Mouse (Mus musculus) left cerebral cortex, adult 8-10 months (tissue): ENCODE results near the gene Gpank1. TPM values are rescaled to one million over a fixed set of nuclear protein-coding genes. Genes with fewer than 3 reads are reported as not detected.
"Not testable (repeated sequence)": the region's sequence is repeated elsewhere in the genome, so short reads cannot be mapped to it uniquely, and the experiment has no call there.

Source experiments
- DNase-seq, 2 experiments: peaks; one replicate each; pipeline ENCODE4 v3.0.0; 2022; ENCODE audit warnings: low spot score in 2 of 2
- total RNA-seq, 4 experiments: library from RNA; stranded (reverse); gene quantifications; 2 replicates each; pipeline ENCODE4 v1.2.4; 2022

Gpank1 gene
- total RNA-seq, 4 experiments from 2014 or later, result 19.7 to 24.5 (median 22.8) TPM

DNA sequence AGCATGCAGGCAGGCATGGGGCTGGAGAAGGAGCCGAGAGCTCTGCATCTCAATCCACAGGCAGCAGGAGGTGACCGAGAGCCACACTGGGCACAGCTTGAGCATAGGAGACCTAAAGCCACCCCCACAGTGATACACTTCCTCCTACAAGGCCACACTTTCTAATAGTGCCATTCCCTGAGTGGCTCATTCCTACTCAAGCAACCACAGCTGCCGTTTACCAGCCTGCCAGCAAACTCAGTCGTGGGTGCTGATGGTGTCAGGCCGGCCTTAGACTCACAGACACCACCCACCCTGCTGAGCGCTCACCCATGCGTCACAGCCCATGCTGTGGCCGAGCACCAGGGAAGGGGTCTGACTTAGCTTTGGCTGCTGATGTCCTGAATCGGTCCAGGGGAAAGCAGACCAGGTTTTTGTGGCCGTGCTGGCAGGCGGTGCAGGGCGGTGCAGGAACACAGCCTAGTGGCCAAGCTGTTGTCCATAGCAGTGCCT is 24.0 kb upstream of the Gpank1 start:
- DNase-seq, result peak in 1 of 2 experiments; percentile 76

DNA sequence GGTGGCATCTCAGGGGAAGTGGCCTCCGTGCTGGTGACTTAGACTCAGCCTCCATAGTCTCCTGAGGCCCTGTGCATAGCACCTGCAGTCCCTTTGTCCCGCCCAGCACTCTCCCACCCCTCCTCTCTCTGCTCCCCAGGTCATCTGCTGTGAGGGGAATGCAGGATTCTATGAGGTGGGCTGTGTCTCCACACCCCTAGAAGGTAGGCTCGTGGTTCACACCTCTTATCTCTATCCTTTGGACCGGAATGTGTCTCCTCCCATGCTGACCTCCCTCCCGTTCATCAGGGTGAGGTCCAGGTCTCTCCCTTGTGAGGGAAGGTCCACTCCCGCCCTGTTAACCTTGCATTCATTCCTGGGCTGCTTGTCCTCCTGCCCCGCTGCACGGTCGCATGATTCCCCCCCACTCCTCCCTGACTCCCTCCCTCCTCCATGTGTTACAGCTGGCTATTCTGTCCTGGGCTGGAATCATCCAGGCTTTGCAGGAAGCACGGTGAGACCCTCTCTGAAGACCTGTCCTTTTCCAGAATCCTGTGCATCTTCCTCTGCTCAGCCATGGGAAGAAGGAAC is 21.0 kb upstream of the Gpank1 start:
- DNase-seq, result no peak

DNA sequence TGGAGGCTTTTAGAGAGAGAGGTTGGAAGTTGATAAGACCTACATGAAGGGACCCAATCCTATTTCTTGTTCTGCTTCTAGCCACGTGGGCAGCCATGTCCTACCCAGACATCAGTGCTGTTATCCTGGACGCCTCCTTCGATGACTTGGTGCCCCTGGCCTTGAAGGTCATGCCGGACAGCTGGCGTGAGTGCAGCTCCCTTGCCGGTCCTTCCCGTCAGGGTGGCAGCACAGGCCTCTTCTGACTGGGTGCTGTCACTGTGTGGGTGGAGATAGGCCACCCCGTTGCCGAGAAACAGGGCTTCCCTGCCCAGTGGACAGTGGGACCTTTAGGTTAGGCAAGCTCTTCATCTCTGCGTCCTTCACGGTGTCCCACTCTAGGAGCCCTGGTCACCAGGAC is 20.1 kb upstream of the Gpank1 start:
- DNase-seq, result no peak

DNA sequence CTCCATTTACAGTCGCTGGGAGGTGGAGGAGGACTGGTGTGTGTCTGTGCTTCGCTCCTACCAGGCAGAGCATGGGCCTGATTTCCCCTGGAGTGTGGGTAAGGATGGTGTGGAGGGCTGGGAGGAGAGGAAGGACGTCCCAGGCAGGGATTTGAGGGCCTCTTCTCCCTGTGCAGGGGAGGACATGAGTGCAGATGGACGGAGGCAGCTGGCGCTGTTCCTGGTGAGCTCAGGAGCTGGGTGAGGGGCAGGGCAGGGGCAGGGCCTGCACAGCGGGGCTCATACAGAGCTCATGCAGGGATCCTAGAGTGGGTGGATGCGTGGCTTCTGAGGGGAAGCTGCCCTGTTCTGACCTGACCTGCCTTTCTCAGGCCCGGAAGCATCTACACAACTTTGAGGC is 19.0 kb upstream of the Gpank1 start:
- DNase-seq, result no peak

DNA sequence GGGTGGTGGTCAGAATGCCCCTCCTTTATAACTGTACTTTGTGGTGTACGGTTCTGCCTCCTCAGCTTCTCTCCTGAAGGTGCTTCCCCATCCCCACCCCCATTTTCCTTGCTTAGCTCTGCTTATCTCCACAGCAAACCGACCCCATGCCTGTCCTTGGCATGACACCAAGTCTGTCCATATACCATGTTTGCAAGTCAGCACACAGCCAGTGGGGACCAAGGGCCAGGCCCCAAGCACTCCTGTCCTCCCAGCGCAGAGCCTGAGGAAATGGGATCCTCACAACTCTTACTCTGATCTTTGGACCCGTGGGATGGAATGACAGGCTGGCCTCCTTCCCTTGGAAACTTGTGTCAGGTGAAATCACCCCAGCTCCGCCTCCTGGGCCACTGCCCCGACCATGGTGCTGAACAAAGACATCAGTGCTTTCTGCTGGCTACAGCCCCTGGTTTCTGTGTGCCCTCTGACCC is 18.0 kb upstream of the Gpank1 start:
- no peak for DNase-seq

DNA sequence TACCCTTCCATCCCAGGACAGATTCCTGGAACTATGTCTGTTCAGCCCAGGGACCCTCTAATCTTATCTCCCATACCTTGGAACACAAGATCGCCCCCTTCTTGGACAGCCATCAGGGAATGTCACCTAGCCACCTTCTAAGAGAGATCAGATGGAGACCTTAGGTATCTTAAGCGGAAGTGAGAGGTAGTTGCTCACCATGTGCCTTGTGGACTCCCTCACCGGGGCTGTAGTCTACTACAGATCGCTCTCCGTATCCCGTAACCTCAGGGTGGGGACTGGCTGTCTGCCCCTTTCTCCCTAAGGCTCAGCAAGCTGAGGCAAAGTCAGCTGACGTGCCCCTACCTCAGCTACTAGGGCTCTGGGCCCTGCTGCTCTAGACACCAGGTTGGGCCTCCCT is 17.2 kb upstream of the Gpank1 start:
- no peak for DNase-seq

DNA sequence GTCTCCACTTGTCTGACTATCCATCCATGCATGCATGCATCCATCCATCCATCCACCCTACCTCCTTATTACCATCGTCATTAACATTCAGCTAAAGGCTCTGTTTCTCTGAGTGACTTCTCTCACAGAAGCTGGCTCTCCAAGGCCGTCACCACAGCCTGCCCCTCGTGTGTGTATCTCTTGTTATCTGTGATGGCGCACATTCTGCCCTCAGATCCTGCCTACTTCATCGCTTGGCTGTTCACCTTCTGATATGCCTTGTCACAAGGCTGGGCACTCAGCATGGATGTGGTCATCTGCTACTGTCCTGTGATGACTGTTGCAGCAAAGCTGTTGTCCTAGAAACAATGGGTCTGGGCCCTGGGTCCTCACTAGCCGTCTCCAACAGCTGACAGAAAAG is 16.5 kb upstream of the Gpank1 start:
- no peak for DNase-seq

DNA sequence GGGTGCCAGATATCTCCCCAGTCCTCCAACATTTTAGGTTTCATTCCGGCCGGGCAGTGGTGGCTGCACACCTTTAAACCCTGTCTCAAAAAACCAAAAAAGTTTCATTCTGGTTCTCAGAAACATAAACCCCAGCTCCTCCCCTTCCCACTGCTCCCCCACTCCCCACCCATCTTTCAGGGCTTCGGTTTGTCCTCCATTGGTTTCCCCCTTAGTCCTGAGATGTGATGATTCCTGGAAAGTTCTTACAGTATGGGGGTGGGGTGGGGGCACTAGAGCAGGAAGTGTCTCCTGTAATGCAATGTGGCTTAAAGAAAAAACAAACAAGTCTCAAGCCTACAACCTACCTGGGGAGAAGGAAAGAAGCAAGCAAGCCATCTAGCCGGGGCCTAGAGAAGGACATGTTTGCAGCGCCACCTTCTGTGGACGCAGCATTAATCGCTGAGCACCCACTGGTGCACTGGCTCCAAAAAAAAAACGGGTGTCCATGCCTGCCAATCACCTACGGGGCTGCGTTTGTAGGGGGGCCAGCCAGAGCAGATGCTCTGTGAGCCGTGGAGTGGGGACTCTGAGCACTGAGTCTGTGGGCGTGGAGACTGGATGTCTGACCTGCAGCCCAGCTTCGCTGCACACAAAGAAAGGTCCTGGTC is 15.4 kb upstream of the Gpank1 start:
- no peak for DNase-seq

DNA sequence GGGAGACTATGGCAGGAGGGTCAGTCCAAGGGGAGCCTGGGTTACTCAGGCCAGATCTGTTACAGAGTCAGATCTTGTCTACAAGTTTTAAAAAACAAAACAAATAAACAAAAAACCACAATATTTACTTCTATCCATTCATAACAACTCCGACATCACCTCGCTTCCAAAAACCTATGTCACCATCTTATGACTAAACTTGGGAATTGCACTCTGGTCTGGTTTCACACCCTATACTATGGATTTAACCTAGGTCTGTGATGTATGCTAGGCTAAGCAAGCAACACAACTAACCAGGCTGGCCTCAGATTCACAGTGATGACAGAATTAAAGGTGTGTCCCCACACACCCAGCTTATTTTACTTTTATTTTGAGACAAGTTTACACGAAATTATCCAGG is 14.7 kb upstream of the Gpank1 start:
- DNase-seq, result no peak

DNA sequence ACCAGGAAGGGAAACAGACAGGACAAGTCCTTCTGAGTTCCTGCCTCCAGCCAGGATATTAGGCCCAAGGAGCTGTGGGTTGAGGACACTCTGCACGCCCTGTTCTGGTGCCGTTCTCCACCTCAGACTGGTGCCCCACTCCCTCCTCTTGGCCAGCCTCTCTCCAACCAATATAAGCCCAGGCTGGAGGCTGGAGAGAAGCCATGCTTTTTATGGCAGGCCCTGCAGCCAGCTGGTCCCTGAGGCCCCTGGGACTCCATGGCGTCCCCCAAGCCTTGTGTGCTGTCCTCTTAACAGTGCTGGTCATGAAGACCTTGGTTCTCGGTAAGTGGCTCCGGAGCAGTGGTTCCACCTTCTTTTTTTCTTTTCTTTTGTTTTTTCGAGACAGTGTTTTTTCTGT is 13.2 kb upstream of the Gpank1 start, which contains the start of gene Ly6g5c:
TSS of gene Ly6g5c (plus strand) at position 183 of the 400 bp plus-strand sequence.
- no peak for DNase-seq

DNA sequence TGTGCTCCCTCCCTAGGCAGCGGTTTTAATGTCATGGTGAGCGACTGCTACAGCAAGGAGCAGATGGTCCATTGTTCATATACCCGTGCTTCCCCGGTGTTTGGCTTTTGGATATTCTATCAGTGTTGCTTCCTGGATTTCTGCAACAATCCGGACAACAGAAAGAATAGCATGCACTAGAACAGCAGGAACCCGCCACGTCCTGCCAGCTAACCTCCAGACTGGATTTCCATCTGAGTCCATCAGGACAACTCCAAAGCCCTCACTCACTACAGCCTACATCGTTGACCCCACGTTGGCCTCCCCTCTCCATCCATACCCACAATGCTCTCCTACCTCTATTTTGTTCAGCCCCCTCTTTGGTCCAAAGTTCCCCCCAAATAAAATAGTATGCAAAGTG is 9.5 kb upstream of the Gpank1 start:
- DNase-seq, result no peak

DNA sequence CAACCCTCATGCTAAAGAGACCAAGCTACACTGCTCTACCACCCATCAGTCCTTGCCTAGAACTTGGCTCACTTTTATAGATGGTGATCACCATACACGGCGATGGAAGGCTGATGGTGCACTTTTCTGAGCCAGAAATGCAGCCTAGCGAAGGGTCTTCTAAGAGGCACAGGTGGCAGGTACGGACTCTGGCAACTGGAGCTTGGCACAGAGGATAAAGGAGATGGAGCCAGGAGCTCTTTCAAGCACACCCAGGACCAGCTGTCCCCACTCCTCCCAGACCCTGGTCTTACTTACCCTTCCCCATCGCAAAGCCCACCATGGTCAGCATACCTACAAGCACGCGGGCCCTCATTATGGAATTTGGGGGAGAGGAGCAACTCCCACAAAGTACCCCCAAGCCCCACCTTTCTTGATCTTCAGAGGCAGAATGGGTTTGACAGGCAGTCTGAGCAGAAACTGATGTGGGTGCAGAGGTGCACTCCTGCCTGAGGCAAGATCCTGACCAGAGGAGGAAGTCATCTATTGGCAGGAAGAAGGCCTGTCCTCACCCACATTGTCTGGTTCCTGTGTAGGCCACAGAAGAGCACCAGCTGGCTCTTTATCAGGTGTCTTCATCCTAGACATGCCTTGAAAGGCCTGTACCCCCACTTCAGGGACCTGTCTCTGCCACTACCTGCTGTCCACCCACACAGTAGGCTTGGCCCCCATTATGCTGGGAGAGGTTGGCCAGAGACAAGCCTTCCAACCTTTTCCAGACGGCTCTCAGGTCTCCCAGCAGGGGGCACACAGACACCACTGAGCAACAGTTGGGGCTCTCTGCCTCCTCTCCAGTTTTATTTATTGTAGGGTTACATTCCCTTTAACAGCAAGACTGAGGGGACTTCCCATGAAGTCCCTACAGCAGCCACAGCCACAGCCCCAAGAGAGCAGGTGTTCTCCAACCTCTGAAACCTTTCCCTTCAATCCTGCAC is 5.9 kb upstream of the Gpank1 start, which contains the start of gene Ly6g5b:
TSS of gene Ly6g5b (minus strand) at position 383 of the 974 bp plus-strand sequence.
- no peak for DNase-seq

DNA sequence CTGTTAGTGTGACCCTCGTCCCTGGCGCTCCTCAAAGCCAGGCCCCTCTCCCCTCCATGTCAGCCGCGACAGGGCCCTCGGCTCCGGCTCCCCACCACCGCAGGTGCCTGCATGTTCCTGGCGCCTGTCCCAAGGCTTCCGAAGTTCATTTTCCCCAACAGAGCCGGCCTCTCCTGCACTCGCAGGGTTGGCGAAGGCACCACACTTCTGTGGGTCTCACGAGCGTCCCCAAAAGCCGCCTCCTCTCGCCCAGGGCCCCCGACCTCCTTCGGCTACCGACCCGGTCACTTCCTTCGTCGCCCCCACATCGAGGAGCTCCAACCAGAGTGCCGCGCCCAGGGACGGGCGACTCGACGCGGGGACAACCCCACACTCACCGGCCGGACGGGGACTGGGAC is 511 bp upstream of the Gpank1 start:
- no peak for DNase-seq

DNA sequence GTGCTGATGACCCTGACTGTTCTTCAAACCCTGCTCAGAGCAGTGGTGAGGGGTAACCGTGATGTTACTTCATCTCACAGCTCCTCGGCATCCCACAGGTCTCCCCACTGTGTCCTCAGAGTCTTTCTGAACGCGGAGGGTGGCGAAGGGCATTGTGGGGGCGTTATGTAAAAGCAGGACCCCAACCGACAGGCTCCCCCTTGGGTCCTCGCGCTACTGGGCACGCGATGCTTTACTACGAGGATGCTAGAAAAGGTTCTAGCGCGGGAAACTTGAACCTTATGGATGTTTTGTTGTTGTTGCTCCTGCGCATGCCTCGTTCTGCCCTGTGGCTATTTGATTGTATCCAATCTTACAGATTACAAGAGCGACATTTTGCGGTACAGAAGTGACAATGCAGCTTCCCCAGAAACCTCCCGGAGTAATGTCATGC is 632 bp downstream of the Gpank1 start, which contains the start of gene Csnk2b:
TSS of gene Csnk2b (minus strand) at position 183 of the 433 bp plus-strand sequence.
- DNase-seq, result peak; percentile 59 to 68

DNA sequence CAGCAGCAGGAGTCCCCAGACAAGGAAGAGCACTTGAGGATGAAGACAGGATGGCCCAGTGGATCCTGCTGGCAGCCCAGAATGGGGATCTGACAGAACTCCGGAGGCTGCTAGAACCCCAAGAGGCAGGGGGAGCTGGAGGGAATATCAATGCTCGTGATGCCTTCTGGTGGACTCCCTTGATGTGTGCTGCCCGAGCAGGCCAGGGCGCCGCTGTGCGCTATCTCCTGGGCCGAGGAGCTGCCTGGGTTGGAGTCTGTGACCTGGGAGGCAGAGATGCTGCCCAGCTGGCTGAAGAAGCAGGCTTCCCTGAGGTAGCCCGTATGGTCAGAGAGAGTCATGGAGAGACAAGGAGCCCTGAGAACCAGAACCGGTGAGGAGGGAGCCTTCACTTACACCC is 2.0 kb downstream of the Gpank1 start:
- not testable (repeated sequence) for DNase-seq

DNA sequence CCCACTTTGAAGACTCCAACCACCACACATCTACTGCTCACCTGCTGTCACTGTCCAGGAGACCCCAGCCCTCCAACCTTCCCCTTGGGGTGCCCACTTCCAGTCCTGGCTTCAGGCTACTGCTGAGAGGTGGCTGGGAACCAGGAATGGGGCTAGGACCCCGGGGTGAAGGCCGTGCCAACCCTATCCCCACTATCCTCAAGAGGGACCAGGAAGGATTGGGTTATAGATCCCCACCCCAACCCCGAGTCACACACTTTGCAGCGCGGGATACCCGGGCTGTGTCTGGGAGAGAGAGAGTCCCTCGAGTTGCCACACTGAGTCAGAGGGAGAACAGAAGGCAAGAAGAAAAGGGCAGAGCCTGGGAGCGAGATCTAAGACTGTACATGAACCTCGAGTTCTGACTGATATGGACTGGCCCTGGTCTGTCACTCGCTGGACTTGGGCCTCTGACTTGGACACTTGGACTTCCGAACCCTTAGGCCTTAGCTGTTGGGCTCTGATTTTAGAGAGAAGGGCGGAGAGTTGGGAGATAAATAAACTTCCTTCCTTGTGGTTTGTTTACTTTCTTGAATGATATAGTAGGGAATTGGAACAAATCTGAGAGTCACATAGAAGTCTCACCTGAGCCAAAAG is 3.1 kb downstream of the Gpank1 start:
- DNase-seq, result not testable (repeated sequence)

DNA sequence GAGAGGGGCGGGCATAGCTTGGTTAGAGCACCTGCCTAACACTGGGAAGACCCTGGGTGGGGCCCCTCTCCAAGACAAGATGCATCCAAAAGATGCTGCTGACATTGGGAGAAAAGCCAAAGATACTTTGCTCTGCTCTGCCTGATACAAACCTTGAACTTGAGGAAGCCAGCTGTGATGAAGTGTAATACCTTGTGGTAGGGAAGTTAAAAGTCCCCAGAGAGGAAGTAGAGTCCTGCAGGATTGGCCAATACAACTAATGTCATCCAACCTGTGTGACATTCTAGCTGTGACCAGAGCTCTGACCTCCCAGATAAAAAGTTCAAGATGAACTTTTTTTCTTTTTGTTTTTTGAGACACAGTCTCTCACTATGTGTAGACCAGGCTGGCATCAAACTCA is 3.8 kb downstream of the Gpank1 start:
- DNase-seq, result no peak

DNA sequence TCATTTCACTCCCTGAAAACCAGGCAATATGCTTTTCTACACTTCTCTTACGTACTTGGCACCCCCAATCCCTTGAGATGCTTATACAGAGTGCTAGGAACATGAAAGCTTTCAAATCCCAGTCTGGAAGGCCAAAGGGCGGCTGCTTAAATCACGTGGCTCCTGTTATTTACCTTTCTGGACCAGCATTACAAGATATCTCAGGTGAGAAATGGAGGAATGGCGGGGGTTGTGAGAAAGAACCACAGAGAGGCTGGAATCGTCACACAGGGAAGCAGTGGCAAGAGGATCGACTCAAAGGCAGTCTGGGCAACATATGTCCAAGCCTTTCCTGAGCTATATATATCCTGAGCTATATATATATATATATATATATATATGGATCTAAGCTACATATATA is 4.3 kb downstream of the Gpank1 start:
- no peak for DNase-seq

DNA sequence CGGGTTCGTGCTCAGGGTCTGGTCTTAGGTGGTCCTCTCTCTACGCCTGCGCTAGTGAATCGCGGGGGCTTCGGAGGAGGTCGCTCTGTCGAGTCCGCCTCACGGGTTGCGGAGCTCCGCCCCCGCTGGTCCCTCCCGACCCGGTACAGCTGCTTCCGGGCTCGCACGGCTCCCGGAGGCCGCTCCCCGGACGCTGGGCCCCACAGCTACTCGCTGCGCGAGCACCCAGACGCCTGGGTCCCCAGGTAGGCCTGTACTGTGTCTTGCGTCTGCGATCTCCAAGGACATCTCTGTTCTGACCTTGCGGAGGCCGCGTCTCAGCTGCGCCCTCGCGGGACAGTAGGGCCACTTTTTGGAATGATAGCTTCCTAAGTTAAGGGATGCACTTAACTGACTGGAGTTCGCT is 5.0 kb downstream of the Gpank1 start, which contains the start of gene D17H6S53E:
TSS of gene D17H6S53E (plus strand) at position 168 of the 406 bp plus-strand sequence.
- peak; percentile 56 to 66 for DNase-seq

DNA sequence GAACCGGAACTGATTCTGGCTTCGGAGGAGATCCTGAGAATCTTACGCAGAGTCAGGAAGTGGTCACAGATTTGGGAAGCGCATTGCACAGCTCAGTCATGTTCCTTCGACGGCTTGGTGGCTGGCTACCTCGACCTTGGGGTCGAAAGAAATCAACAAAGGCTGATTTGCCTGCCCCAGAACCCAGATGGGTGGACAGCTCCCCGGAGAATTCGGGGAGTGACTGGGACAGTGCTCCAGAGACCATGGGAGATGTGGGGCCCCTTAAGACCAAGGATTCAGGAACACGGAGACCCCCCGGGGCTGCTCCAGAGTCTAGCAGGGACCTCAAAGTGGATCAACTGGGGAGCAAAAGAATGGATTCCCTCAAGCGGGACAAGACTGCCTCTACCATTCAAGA is 5.8 kb downstream of the Gpank1 start:
- DNase-seq, result no peak

DNA sequence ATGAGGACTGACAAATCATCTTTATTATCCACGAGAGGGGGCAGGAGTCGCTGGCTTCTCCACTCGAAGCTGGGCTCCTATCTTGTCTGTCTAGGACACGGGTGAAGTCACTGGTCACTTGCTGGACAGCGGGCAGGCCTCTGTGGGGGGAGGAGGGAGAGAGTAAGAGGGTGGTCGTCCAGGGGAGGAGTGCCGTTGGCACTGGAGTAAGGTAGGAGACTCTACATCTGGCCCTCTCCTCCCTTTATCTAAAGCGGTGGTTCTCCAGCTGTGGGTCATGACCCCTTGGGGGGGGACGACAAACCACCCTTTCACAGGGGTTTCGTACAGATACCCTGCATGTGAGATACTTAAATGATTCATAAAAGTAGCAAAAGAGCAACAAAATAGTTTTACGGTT is 7.7 kb downstream of the Gpank1 start:
- DNase-seq, result no peak
